Mouse (Mus musculus) c-Kit-positive CD71-positive TER-119-negative erythroid progenitor cells, embryonic 14.5 days (primary cell): ENCODE data around the gene Evc2.

Experiments
- DNase-seq: peaks from one replicate; pipeline ENCODE4 v3.0.0-alpha.2; 2013; ENCODE audit warnings: low read depth

Evc2 gene

DNA sequence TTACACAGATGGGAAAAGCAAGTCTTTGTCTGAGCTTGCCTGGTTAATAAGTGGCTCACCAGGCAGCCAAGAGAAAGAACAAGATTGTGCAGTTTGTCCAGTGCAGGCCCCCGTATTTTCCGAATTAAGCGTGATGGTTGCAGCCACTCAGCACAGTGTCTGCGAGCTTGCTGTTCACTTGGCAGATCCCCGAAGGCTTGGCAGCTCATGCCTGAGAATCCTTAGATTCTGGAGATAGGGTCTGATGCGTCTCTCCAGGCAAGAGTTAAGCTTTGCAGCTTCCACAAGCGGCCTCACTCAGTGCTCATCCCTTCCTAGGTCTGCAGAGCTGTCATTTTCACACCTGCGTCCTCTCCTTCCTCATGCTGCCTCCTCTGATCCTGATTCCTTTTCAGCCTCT, 30.5 kb downstream of the Evc2 start:
- no peak for DNase-seq

DNA sequence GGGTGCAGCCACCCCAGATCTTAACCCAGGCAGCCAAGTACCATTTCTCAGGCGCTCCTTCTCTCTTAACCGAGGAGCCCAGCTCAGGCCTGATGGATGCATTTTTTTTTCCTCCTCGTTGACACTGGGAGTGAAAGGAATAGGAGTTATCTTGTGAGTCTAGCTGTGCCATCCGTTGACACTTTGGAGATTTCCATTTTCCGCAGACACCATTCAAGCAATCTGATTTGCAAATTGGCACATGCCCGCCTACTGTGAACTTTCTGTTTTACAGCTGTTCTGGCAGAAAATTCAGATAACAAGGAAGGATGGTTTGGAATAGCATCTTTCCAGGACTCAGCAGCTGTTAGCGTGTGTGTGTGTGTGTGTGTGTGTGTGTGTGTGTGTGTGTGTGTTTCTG, 39.1 kb downstream of the Evc2 start:
- DNase-seq: no peak

DNA sequence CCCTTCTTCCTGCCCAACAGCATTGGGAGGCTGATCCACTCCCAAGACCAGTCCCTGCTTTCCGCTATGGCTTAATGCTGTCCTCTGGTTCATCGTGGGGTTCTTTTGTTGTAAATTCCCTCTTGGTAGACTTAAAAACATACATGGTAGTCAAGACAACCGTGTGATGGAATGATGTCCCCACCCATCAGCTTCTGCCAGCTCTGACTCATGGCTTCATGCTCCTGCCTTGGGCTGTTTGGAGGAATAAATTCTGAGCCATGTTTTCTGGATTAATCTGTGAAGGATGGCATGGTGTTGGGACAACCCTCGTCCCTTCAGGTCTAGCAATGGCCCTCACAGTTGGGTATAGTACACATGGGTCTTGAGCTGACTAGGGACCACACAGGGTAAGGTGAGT, 42.3 kb downstream of the Evc2 start:
- no peak for DNase-seq

DNA sequence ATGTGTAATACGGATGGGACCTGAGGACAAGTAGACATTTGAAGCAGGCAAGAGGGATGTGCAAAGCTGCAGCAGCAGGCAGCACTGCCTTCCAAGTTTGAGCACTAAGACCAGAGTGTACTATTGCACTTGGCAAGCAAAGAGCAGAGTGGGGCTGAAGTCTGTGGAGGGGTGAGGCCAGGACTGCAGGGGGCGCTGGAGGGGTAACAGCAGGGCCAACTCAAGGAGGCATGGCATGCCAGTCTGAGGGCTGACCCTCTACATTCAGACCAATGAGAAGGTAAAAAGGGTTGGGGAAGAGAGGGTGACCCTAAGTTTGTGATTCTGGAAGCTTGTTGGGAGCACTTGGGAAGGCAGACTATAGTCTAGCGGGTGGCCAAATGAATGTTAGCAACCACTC, 45.3 kb downstream of the Evc2 start:
- DNase-seq: no peak

DNA sequence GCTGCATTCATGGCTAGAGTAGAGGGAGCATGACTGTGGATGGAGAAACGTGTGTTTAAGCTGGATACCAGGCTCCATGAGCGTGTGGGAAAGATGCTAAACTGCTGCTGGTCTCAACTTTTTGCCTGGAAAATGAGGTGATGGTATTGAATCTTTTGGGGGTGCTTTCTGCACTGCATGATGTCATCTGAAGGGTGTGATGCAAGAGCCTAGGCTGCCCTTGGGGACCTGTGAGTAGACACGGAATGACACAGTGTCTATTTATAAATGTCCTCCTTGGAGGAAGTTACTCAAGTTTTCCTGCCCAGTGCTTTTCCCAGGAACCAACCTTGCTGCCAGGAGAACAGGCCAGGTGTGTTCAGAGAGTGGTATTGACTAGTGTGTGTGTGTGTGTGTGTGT, 50.3 kb downstream of the Evc2 start:
- DNase-seq: no peak

DNA sequence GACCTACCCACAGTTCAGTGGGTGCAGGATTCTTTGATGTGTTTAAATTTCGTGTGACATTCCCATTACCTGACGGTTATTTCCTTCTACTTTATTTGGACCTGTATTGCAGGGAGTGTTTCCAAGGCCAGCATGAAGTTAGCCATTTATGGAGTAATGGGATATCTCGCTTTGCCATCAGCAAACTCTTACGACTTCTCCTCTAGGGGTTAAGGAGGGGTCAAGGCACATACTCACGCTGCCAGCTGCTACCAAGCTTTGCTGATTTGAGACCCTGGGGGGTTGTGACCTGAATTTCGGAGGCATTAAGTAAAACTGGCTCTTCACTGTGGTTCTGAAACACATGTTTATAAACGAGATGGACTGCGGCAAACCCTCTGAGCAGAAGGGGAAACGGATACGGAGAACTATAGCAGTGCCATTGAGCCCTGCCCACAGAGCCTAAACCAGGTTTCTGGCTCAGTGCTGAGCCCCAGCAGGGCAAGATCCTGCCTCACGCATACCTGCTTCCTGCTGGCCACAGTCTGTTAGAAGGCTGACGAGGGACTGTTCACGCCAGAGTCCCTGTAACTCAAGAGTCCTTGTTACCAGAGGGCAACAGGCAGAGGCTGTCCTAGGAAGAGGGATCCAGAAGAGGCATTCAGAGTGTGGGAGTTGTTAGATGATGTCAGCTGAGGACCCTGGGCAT, 51.7 kb downstream of the Evc2 start:
- no peak for DNase-seq

DNA sequence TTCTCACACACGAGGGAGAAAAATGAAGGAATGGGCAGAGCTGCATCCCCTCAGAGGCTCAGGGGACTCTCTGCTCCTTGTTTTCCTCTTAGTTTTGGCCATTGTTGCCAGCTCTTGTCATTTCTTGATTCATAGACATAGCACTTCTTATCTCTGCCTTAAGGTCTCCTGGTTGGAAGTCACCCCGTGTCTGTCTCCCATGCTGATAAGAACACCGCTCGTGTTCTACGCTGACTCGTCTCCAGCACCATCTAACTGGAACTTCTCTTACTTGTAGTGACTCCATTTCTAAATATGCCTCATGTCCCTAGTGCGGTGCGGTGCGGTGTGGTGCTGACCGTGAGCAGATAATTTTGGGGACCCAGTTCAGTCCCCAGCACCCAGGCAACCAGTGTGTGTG, 52.6 kb downstream of the Evc2 start:
- peak; percentile 21 for DNase-seq

DNA sequence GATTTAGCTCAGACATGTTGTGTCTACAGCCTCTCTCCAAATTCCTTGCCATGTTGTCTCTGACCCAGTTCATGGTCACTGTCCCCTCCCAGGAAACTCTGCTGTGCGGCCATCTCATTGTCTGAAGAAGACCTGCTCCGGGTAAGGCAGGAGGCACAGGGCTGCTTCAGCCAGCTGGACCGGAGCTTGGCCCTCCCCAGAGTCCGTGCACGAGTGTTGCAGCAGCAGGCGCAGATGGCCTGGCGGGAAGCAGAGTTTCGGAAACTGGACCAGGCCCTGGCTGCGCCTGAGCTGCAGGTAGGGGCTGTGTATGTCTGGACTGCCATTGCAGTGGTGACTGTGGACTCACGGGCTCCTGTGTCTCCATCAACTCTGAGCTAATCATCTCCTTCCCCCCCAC, 53.6 kb downstream of the Evc2 start:
- DNase-seq: no peak

DNA sequence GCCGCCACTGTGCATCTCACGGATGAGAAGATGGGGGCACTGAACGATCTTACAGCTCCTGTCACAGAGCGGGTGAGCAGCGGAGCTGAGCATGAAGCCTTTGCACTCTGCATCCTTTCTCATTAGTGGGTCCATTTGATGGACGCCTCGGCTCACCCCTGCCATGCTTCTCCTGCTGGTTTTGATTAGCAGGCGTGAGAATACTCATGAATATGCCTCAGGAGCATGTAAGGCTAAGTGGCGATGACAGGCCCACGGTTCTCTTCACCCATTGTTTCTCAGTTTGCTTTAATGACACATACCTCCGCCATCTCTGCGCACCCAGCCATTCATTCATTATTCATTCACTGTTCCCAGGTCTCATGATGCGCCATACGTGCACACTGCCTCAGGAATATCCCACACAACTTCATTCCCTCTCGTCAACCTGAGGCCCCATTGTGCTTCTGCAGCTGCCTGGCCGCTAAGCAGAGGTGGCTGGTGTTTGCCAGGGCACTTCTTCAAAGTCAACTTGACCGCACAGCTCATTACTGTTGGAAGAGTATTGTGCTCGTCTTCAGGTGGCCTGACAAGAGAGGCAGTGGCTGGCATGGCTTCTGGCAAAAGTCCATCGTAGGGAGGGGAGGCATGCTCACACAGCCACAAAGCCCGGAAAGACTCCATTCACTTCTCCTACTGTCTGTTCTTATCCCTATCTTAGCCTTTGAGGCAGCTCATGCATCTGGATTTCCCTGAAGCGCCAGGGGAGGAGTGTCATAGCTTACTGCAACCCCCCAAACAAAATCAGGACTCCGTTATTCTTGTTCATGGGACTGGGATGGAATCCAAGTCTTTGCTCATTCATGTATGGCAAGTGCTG, 57.1 kb downstream of the Evc2 start:
- DNase-seq: no peak

DNA sequence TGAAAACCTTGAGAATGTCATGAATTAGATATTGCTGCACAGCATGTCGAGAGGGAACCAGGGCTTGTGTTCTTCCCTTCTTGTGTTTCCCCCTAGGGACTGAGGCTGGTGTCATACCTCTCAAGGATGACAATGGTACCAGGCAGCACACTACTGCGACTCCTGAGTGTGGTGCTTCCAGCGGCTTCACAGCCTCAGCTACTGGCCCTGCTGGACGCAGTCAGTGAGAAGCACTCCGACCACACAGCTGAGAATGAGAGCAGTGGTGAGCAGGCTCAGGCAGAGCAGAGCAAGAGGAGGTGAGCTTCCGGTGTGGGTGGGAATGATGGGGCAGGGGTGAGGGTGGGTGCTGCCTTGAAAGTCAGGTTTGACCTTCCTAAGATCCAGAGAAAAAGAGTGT, 80.7 kb downstream of the Evc2 start:
- no peak for DNase-seq

DNA sequence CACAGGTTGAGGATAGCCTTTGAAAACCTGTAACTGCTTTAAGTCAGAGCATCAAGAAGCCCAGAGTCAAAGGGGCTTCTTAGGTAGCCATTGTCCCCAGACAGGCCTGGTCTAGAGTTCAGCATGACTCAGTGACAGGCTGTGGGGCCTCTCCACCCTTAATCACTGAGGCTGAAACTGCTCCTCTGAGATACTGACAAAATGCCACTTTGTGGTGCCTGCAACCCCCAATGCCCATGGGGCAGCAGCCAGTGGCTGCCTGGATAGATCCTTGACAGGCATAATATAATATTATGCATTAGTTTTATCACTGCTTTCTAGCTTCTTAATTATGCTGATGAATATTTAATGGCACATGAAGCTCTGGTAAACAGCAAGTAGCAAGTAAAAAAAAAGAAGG, 88.9 kb downstream of the Evc2 start:
- DNase-seq: no peak

DNA sequence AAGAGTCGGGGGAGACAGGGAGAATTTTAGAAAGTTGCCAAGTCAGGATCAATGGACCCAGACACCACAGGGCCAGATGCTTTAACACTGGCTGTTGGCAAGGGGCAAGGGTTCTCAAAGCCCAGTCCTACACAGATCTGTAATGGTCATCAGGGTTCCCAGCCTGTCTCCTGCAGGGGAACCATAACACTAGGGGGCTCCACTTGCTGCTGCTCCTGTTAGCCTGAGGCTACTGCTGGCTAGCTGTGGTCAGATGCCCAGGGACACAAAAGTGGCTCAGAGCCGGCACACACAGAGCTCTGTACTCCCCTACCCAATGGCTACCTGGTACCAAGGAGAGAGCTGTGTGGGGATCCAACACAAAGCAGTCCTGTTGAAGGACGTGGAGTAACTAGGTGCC, 97.1 kb downstream of the Evc2 start:
- DNase-seq: no peak

DNA sequence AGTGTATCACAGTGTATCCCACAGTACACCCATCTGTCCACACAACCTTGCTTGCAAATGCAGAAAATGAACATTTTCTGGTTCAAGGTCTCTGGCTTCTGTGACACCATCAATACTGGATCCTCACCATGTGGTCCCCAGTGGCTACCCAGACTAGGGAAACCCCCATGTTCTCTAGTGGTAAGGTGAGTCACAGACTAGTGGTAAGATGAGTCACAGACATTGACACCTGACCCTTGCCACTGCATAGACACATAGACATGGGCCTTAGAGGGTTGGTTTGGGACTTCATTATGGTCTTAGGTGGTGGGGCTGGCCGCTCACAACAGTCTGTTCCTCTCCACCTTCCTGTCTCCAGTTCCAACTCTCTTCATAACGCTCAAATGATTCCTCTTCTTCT, 104.5 kb downstream of the Evc2 start:
- no peak for DNase-seq

DNA sequence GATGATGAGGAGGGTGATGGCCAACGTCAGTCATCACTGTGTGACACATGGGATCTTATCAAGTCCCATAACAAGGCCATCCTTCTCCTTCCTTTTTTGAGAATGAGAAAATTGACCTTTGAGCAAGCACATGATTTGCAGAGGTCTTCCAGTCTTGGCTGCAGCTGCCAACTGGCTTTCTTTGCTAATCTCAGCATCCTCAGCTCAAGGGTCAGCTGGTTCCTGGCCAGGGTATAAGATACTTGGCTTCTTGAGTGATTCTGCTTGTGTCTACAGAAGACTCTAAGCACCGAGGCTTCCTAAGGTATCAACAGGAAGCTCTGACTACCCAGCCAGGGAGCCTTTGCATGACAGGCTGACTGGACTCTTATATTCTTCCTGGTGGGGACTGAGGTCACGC, 109.2 kb downstream of the Evc2 start:
- DNase-seq: no peak

DNA sequence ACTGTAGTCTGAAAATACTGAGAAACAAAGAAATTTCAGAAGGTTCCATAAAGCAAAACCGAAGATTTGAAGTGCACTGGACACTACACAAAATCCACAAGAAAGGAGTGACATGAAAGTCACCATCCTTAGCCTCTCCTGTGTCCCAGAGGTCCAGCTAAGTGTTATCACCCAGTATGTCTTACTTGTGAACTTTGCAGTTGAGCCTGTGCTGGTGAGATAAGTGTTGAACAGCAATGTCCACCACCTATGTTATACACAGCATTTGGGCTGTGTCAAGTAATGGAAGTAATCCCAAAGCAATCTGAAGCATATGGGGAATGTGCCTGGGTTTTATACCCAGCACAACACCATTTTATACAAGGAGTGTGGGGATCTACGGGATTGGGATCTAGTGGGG, 118.3 kb downstream of the Evc2 start:
- DNase-seq: peak; percentile 9

DNA sequence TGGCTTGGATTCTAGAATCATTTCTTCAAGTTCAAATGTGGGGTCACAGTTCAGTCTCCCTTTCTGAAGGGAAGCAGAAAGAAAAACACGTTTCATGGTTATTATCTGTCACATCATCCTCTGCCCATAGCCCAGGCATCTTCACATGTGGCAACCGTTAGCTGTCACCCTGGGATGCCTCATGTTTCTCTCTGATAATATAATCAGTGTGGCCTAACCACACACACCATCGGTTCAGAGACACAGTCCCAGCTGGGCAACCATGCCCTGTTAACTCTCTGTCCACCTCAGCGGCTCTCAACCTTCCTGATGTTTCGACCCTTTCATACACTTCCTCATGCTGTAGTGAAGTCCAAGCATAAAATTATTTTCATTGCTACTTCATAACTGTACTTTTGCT, 118.9 kb downstream of the Evc2 start:
- peak; percentile 25 for DNase-seq

DNA sequence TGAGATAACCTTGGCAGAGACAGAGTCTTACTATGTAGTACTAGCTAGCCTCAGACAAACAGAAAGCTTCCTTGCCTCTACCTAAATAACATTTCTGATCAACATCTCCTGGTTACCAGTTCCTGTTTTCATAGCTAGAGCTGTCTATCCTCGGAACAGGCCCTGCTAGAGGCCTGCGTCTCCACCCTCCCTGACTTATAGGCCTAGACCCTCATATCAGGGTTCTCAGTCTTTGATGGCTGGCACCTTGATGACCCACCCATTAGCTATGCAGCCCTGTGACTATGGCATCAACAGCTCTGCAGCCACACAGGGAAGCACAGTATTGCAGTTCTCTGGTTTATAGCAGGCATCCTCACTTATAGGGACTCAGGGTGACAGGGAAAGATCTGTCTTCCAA, 119.5 kb downstream of the Evc2 start:
- DNase-seq: peak; percentile 5

DNA sequence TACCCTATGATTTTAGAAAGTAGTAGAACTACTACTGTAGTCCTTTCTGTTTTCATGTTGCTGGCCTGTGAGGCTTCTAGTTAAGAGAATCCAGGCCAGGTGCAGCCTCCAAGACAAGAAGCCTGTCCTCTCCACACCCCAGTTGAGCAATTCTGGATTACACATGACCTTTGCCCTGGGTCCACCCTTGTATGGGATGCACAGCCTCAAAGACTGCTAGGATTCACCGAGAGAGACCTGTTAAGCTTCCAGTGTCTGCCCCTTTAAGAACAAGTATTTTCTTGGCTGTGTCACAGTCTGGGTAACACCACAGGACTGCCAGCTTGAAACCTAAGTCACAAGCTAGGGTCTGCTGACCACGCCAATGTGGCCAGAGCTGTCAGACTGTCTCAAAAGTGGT, 119.9 kb downstream of the Evc2 start:
- DNase-seq: no peak

DNA sequence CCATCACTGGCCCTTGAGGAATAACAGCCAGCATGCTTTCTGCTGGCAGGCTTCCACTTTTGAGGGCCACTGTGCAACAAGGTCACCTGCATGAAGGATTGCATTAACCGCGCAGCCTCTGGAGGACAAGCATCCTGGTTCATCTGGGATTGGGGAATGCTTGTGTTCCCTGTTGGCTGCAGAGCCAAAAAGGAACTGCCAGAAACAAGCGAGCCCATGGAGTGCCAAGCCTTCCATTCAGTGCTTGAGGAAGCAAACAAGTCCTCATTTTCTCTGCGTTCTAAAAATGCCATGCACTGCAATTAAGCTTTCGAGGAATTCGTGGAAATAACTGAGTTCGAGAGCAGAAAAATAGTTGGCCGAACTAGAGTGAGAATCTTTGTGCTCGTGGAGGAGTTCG, 127.2 kb downstream of the Evc2 start:
- DNase-seq: no peak

DNA sequence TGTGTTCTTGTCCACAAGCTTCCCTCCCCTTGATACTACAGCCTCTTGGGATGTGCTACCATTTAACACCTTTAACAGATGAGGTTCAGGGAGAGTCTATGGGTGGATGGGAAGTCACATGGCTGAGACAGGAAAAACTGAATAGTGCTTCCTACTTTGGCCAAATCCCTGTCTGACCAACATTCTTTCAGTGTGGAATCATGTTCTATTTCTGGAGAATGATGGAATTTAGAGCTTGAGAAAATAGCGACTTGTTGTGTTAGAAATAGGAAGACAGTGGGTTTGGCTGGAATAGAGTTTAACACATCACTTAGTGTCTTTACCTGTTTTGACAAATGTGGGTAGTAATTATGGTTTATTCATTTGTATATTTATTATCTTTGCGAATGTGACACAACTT, 129.3 kb downstream of the Evc2 start:
- DNase-seq: no peak

DNA sequence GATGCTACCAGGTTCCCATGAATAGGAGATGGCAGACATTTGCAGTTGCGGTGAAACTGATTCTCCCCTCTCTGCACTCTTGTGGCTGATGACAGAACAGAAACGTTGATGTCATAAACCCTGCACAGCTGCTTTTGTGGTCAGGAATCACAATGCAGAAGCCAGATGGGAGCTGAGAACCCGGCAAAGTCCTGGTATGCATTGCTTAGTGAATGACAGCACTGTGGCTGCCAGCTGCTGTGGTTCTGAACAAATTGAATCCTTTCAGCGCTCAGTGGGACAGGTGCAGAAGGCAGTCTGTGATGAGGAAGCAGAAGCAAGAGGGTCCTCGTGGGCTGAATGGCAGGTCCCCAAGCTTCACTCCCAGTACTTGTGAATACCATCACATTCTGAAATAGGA, 130.7 kb downstream of the Evc2 start:
- DNase-seq: no peak

DNA sequence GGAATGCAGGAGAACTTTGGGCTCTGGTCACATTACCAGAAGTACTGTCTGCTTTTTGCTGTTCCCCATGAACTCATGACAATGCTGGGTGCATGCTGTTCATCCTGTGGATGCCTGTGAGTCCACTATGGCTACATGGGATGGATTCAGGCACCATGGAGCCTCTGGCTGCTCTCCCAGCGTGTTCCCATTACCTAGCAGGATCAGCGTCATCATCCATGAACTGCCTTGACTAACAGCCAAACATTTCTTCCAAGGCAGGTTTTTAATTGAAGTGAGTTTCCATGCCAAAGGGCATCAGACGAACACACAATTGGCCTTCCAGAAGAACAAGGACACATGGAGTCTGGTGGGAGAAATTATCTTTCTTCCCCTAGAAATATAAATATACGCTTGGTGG, 133.3 kb downstream of the Evc2 start:
- no peak for DNase-seq

DNA sequence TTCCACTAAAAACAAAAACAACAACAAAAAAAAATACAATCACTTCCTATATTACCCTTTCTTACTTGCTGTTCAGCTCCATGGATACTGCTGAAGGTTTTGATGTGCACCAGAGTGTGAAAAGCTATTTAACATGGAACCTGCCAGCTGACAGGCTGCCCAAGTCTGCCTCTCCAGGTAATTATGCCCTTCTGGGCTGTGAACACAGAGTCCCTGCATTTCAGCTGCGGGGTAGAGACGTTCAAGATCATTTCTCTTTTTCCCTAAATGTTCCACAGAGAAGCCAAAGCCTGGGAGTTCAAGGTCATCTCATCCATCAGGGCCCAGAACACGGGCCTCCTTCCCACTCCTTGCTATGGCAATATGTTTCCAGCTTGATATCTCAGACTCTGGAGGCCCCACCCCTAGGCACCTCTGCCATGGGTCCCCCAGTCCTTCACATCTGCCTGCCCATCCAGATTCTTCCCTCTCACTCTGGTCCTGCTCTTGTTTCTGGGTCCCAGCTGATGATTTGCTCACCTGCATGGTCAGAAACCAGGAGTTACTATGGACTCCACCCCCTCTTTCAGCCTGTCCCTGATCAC, 133.8 kb downstream of the Evc2 start:
- DNase-seq: no peak
